Mouse (Mus musculus) lung, postnatal 0 days (tissue): Measurements from ENCODE around the gene Atp2b2. TPM values are rescaled to one million over a fixed set of nuclear protein-coding genes. Genes with fewer than 3 reads are reported as not detected.

Experiments
- ATAC-seq: fragments of 200-750 bp; cut with Nextera tagmentation; 2 replicates; pipeline ENCODE4 v1.8.0; 2017; ENCODE audit warnings: moderate library complexity
- DNase-seq: peaks from one replicate; pipeline ENCODE4 v3.0.0-alpha.2; 2016; ENCODE audit warnings: low spot score
- H3K27ac ChIP-seq: fragments of 300-500 bp; sonication (generic); 2 replicates; pipeline ENCODE4 v1.5.1; 2014; ENCODE audit warnings: antibody characterized with exemption, mild to moderate bottlenecking, low read length, mixed read lengths
- H3K27me3 ChIP-seq: fragments of 300-500 bp; sonication (generic); replicated peaks from 2 replicates; pipeline ENCODE4 v1.6.1; 2014; ENCODE audit warnings: low read length, mixed read lengths; ENCODE audit not compliant: insufficient read depth
- H3K36me3 ChIP-seq: fragments of 300-500 bp; sonication (generic); 2 replicates; pipeline ENCODE4 v1.6.1; 2014; ENCODE audit warnings: low read length, mixed read lengths; ENCODE audit not compliant: insufficient read depth
- H3K4me1 ChIP-seq: fragments of 300-500 bp; sonication (generic); 2 replicates; pipeline ENCODE4 v1.6.1; 2014; ENCODE audit warnings: antibody characterized with exemption, low read depth, low read length, mixed read lengths; ENCODE audit not compliant: insufficient read depth
- H3K4me2 ChIP-seq: fragments of 300-500 bp; sonication (generic); replicated peaks from 2 replicates; pipeline ENCODE4 v1.6.1; 2014; ENCODE audit warnings: low read depth, mild to moderate bottlenecking, low read length, moderate library complexity, mixed read lengths
- H3K4me3 ChIP-seq: fragments of 300-500 bp; sonication (generic); 2 replicates; pipeline ENCODE4 v1.5.1; 2014; ENCODE audit warnings: low read depth, low read length
- H3K9ac ChIP-seq: fragments of 300-500 bp; sonication (generic); replicated peaks from 2 replicates; pipeline ENCODE4 v1.6.1; 2014; ENCODE audit warnings: low read depth, mild to moderate bottlenecking
- H3K9me3 ChIP-seq: fragments of 300-500 bp; sonication (generic); 2 replicates; pipeline ENCODE4 v1.6.1; 2016; ENCODE audit warnings: low read length, mixed read lengths
- CTCF ChIP-seq: IDR thresholded peaks from 2 replicates; pipeline ENCODE4 v1.5.1; 2016; ENCODE audit warnings: antibody characterized with exemption, mild to moderate bottlenecking
- EP300 ChIP-seq: IDR thresholded peaks from 2 replicates; pipeline ENCODE4 v1.6.1; 2016; ENCODE audit warnings: antibody characterized with exemption, mild to moderate bottlenecking, control low read depth
- WGBS: fragments of 180-500 bp; shearing (Covaris S2); extraction: QIAGEN DNeasy Blood & Tissue Kit; methylation state at CpG from one replicate; pipeline ENCODE4 v1.1.7; 2014; 5-methylcytosine and 5-hydroxymethylcytosine counted together
- polyA plus RNA-seq: library from polyadenylated mRNA; unstranded; fragments of >200 nt; fragmentation: Nextera tagmentation; extraction: Ambion mirVana; gene quantifications from 2 replicates; pipeline ENCODE4 v1.2.1, GENCODE M21; 2015

Gene Atp2b2
- polyA plus RNA-seq, 1 experiment from 2014 or later: 0.63 TPM

DNA sequence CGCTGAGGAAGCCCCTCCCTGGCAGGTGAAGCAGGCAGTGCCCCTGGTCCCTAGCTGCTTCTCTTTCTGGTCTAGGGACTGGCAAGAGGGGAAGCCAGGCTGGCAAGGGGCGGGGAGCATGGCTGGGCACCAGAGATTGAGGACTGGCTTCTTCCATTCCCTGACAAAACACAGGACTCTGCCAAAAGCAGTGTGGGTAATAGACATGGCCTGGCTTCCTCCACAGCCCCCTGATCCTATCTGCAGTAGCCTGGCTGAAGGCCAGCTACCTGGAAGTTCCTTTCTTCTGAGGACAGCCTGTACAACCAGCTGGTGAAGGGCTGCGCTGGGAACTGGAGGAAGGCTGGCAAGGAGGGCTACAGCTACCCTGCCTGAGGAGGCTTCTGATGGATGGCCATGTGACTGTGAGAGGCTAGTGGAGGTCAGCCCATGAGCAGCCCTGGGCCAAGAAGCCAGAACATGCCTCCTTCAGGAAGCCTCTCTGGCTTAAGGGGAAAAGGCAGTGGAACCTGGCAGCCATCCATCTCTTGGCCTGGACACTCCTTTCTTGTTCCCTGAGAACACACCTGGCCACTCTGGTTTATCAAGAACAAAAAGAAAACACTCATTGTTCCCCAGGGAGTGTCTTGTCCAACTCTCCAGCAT, 131.9 kb downstream of the Atp2b2 start:
- 73% methylated on average over 3 of the region's 3 CpGs for WGBS
- DNase-seq (no peak), ATAC-seq (no peak)
- no peaks in the 10 kb centered on the region for H3K9me3 ChIP-seq
- H3K4me3 ChIP-seq: no peak overlapping the region
- no peak overlapping the region for H3K27ac ChIP-seq
- no peak for TF ChIP-seq CTCF
- TF ChIP-seq EP300: no peak
- no peaks in the 10 kb centered on the region for H3K27me3 ChIP-seq
- H3K4me1 ChIP-seq: no peaks in the 10 kb centered on the region
- no peak overlapping the region for H3K4me2 ChIP-seq
- H3K9ac ChIP-seq: no peak overlapping the region
- H3K36me3 ChIP-seq: no peaks in the 10 kb centered on the region

DNA sequence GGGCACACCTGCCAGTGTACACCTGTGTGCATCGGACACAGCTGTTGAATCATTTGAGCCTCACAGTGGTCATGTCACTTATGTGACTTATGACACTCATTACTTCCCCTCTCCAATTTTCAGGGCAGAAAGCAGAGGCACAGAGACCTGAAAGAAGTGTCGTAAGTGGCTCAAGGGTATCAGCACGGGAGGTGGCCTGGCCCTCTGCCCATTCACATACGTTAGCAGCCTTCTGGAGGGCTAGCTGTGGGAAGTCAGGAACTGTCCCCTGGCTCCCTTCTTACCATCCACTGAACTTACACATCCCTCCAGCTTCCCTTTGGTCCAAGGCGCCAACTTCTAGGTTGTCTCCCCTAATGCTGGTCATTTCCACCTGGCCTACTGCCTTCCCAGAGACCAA, 132.6 kb downstream of the Atp2b2 start:
- Histone ChIP-seq H3K36me3 (no peaks in the 10 kb centered on the region), H3K4me1 (no peaks in the 10 kb centered on the region), H3K9me3 (no peaks in the 10 kb centered on the region), H3K9ac (no peak overlapping the region), H3K27ac (no peak overlapping the region), H3K4me3 (no peak overlapping the region), H3K4me2 (no peak overlapping the region), H3K27me3 (no peaks in the 10 kb centered on the region)
- TF ChIP-seq EP300 (no peak), CTCF (no peak)
- ATAC-seq (no peak), DNase-seq (no peak)
- 57% methylated on average over 5 of the region's 5 CpGs for WGBS

- ATAC-seq (no peak), DNase-seq (no peak)
- H3K36me3 ChIP-seq: no peaks in the 10 kb centered on the region
- TF ChIP-seq CTCF (peak; percentile 49), EP300 (no peak)
- no peaks in the 10 kb centered on the region for H3K9me3 ChIP-seq
- no peak overlapping the region for H3K27ac ChIP-seq
- H3K9ac ChIP-seq: no peak overlapping the region
- H3K4me1 ChIP-seq: no peaks in the 10 kb centered on the region
- no peaks in the 10 kb centered on the region for H3K27me3 ChIP-seq
- H3K4me2 ChIP-seq: no peak overlapping the region
- no peak overlapping the region for H3K4me3 ChIP-seq
Observed at GRCm38 (mm10) chr6:113908066-113908465, 134.3 kb downstream of the Atp2b2 start.

DNA sequence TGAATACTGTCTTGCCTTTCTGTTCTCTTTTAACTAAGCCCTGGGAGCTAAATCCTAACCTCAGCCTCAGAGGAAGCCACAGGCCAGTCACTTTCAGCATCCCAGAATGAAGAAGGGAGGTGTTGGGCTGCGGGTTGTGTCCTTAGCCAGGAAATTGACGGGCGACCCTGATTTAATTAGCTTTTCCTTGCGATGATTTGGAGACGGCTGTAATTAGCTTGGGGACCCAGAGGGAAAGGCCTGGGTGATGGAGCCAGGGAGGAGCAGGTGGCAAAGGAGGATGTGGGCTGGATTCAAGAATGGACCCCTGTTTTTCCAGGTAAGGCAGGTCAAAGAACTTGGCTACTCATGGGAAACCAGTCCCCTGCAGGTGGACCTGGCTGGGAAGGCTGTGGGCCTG, 138.0 kb downstream of the Atp2b2 start:
- DNase-seq (no peak), ATAC-seq (no peak)
- H3K9ac ChIP-seq: no peak overlapping the region
- H3K27ac ChIP-seq: no peak overlapping the region
- TF ChIP-seq CTCF (no peak), EP300 (no peak)
- H3K4me3 ChIP-seq: no peak overlapping the region
- 79% methylated on average over 5 of the region's 5 CpGs for WGBS
- no peaks in the 10 kb centered on the region for H3K4me1 ChIP-seq
- no peaks in the 10 kb centered on the region for H3K9me3 ChIP-seq
- no peaks in the 10 kb centered on the region for H3K27me3 ChIP-seq
- no peaks in the 10 kb centered on the region for H3K36me3 ChIP-seq
- no peak overlapping the region for H3K4me2 ChIP-seq

DNA sequence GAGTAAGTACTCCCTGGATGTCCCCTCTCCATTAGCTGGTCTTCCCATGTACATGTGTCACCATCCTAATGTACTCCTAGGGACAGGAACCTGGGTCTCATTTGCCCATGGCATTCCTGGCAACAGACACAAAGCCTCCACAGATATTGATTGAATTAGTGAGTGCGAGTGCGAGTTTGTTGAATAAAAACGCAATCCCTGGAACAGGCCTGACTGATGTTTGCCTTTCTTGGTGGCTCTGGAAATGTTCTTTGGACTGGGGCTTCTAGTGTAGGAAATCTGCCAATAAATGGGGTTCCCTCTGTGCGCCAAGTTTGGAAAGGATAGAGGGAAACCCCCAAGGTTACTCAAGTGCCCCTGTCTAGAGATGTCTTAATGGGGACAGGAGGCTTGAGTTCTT, 146.4 kb downstream of the Atp2b2 start:
- H3K4me2 ChIP-seq: no peak overlapping the region
- ATAC-seq: no peak
- H3K27ac ChIP-seq: no peak overlapping the region
- no peaks in the 10 kb centered on the region for H3K36me3 ChIP-seq
- peaks cover 12% of the 10 kb centered on the region for H3K27me3 ChIP-seq
- no peak for DNase-seq
- H3K4me1 ChIP-seq: no peaks in the 10 kb centered on the region
- H3K9ac ChIP-seq: no peak overlapping the region
- TF ChIP-seq EP300 (no peak), CTCF (no peak)
- no peak overlapping the region for H3K4me3 ChIP-seq
- 81% methylated on average over 4 of the region's 4 CpGs for WGBS
- no peaks in the 10 kb centered on the region for H3K9me3 ChIP-seq

DNA sequence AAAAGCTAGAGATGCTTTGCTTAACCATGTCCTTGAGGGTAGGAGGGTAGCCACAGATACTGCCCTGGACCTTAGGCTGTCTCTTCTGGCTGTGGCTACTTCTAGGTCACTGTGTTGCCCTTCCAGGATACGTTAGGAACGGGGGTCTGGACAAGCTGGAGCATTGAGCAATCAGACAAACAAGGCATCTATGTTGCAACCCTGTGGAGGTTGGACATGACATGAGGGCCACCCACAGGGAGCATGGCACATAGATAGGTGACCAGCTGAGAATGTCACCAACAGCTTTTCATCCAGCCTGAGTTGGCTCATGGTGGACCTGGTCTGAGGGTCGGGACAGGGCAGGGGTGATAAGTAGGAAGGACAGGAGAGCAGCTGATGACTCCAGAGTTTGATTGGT, 148.4 kb downstream of the Atp2b2 start:
- no peak for DNase-seq
- 60% methylated on average over 3 of the region's 3 CpGs for WGBS
- Histone ChIP-seq H3K4me1 (no peaks in the 10 kb centered on the region), H3K27ac (no peak overlapping the region), H3K27me3 (peaks cover 23% of the 10 kb centered on the region), H3K9me3 (no peaks in the 10 kb centered on the region), H3K4me2 (no peak overlapping the region), H3K4me3 (no peak overlapping the region), H3K9ac (no peak overlapping the region), H3K36me3 (no peaks in the 10 kb centered on the region)
- ATAC-seq: no peak
- TF ChIP-seq EP300: no peak
- no peak for TF ChIP-seq CTCF

DNA sequence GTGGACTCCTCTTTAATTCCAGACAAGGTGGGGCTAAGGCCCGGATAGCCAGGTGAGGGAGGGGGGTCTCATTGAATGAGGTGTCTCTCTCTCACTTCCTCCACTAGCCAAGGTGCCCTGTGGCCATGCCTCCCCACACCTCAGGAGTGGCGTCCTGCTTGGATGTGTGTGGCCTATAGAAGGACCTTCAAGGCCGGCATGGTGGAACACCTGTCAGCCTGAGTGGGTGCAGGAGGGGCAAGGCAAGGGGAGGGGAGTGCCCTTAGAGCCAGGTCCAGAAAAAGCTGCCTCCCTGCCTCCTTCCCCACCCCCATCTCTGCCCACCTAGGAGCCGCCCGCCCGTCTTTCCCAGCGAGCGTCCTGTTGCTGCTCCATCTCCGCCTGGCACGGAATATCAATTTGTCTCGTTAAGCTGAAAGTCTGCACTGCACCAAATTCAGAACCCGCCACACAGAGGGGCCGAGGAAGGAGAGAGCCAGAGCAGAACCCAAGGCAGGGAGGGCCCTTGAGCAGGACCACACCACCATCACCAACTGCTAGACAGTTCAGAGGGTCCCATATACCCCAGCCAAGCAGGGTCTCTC, 150.2 kb downstream of the Atp2b2 start:
- Histone ChIP-seq H3K9me3 (no peaks in the 10 kb centered on the region), H3K4me3 (no peak overlapping the region), H3K36me3 (no peaks in the 10 kb centered on the region), H3K4me1 (no peaks in the 10 kb centered on the region), H3K4me2 (no peak overlapping the region), H3K27ac (no peak overlapping the region), H3K27me3 (peaks cover 23% of the 10 kb centered on the region), H3K9ac (no peak overlapping the region)
- DNase-seq (no peak), ATAC-seq (no peak)
- 41% methylated on average over 11 of the region's 13 CpGs for WGBS
- no peak for TF ChIP-seq EP300
- TF ChIP-seq CTCF: no peak
